Mouse (Mus musculus) frontal cortex, postnatal 14 days (tissue): ENCODE results near the gene Terb2.

Source experiments
- DNase-seq, 2 experiments: peaks; one replicate each; pipeline ENCODE4 v3.0.0; 2022; ENCODE audit warnings: low spot score in 2 of 2

Terb2 gene

GRCm38 (mm10) chr2:122186106-122186505 is at the start of gene Terb2, which contains the start of gene Patl2:
Gene Terb2, plus strand, starts transcription at chr2:122186272.
Gene Patl2, minus strand, starts transcription at chr2:122186189.
- DNase-seq: no peak

DNA sequence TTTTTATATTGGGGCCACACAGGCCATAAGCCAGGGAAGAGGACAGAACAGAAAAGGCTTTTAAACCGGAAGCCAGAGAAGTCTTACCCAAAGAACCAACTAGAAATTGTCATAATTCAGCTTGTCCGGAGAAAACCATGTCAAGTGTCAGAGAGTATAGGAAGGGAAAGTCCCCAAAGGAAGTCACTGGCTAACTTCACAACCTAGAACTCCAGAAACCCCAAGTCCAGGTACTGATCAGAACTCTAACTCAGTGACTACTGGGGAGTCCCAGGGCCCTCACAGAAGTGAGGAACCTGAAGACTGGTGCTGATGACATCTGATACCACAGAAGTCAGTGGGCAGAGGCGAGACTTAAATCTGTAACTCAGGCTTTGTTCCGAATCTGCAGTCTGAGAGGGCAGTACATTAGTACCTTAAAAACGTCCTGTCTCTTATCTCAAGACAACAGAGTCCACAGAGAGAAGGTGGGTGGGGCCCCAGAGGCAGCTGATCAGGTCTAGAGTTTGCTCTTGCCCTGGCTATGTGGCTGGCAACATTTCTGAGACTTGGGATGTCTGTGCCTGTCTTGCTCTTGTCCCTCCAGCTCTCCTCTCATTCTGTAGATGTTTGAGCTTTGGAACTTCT is 48.1 kb upstream of the Terb2 start:
- DNase-seq: no peak

DNA sequence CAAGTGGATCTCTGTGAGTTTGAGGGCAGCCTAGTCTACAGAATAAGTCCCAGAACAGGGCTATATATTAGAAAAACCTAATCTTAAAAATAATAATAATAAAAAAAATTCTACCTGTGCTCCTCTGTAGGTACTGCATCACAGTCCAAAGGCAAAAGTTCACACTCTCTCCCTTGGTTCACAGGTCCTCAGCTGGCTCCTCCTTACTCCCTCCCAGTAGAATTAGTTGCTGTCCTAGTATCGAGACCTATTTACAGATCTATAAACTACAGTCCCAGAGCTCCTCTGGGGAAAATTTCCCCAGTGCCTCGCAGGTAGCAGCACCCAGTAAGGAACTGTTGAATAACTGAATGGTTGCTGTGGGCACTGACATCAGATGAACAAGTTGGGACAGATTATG is 45.3 kb upstream of the Terb2 start:
- no peak for DNase-seq

- DNase-seq: no peak
These were observed 44.6 kb upstream of the Terb2 start for GRCm38 (mm10) chr2:122141332-122141967.

DNA sequence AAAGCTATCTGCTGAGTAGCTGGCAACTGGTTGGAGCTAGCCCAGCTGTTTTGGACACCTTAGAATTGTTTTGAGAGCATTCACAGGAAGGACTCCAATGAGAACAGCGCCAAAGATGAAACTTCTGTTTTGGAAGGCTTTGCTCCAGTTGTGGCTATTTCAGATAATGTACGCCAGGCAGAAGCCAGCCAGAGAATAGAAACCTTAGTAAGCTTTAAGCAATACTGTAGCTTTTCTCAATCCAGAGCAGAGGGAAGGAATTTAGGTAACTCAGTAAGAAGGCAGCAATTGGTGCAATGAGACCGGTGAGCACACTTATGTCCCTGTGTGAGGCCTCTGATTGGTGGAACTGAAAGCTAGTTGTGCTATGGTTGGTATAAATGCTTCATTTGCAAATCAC is 43.0 kb upstream of the Terb2 start:
- no peak for DNase-seq

DNA sequence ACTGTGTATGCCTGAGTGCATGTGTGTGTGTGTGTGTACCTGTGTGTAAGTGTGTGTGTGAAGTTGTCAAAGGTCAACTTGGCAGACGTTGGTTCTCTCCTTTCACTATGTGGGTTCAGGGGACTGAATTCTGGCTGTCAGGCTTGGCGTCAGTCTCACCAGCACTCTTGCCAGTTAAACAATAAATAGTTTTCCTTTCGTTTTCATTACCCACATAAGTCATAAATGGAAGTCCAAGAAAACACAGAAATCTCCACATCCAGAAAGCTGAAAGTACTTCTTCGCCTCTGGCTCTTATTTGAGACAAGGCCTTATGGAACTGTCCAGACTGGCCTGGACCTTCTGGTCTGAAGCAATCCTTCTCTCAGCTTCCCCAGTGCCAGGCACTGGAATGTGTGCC is 40.3 kb upstream of the Terb2 start:
- DNase-seq: no peak

DNA sequence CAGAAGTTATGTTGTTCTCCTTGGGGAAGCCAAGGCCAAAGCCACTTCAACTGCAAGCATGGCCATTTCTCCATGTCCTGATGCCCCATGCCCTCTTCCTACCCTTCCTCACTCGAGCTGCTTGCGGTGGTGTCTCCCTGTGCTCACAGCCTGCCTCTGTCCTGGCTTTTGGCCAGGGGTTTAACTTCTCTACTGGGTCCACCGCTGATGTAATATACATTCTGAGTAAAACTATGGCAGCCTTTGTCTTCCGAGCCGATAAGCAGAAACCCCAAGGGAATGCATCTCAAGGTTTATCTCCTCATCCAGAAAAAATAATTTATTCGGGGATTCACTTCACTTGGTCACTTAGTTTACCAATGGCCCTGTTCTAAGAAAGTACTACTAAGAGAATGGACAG is 39.4 kb upstream of the Terb2 start:
- no peak for DNase-seq

- DNase-seq: peak; percentile 83 to 88
These were observed 38.4 kb upstream of the Terb2 start, which contains the start of gene B2m for GRCm38 (mm10) chr2:122147508-122148241. Gene B2m, plus strand, starts transcription at chr2:122147686.

DNA sequence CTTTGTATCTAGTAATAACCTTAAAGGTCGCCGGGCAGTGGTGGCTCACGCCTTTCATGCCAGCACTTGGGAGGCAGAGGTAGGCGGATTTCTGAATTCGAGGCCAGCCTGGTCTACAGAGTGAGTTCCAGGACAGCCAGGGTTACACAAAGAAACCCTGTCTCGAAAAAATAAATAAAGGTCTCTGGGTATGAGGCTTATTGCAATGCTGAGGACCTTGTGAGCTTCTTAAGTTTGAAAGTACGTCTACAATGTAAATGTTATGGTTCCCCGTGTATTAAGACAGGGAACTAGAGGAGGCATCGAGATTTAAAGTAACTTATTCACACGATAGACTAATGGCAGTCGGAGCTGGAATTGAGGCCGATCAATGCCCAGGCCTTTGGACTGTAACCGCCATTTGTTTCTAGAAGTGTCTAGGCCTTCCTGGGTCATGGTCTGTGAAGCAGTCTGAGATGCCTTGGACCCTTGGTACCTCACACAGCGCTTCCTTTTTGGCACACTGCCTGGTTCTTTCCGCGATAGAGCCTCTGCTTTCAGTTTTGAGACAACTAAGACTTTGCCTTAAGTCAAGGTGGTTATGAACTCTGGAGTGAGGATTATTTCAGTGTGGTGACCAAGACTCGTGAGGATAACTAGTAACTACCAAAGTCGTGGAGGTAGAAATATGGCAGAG is 37.7 kb upstream of the Terb2 start:
- DNase-seq: peak in 1 of 2 experiments; percentile 25

DNA sequence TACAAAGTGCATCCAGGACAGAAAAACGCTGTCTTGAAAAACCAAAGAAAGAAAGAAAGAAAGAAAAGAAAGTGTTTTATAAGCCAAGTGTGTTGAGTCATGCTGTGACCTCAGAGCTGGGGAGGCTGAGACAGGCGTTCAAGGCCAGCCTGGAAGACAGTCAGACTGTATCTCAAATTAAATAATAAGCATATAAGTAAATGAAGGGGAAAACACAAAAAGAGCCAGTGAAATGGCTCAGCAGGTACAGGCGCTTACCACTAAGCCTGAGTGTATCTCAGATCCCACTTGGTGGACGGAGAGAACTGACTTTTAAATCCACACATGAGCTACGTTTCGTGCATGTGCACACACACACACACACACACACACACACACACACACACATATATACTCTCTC is 36.8 kb upstream of the Terb2 start:
- DNase-seq: no peak

GRCm38 (mm10) chr2:122149716-122150115 is 36.4 kb upstream of the Terb2 start:
- DNase-seq: no peak

DNA sequence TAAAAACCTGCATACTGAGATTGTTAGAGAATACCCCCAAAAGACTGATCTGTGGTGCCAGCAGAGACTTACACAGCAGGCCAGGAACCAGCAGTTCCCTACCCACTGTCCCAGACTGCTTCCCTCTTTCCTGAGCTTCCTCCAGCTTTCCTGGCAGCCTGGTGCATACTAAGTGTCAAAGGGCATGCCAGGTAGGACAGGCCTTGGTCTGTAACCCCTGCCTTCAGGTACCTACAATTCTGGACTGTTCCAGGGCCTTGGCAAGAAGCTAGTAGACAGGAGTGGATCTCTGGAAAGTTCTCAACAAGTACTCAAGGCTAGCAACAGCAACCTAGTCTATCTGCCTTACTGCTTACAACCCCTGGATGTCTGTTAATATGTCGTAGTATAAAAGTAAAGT is 34.9 kb upstream of the Terb2 start:
- no peak for DNase-seq

GRCm38 (mm10) chr2:122152850-122153249 is 33.2 kb upstream of the Terb2 start:
- DNase-seq: no peak

DNA sequence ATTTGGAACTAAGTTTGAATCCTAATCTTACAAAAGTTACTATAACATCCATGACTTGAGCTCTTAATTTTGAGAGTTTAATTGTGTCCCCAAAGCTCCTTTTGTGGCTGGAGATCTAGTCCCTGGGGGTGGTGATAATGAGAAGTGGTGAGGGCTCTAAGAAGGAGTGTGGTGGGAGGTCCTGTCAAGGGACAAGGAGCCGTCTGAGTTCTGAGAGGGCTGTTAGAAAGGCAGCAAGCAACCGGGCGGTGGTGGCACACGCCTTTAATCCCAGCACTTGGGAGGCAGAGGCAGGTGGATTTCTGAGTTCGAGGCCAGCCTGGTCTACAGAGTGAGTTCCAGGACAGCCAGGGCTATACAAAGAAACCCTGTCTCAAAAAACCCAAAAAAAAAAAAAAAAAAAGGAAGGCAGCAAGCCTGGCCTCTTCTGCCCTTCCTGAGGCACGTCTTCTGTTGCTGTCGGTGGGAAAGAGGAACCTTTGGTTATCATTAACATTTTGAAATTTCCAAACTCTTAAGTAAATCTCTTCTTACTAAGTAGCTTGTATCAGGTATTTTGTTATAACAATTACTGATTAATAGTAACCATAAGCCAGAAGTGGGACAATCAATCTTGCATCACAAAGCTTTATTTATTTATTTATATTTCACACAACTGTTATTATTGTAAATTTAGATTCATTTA is 32.2 kb upstream of the Terb2 start:
- DNase-seq: no peak

DNA sequence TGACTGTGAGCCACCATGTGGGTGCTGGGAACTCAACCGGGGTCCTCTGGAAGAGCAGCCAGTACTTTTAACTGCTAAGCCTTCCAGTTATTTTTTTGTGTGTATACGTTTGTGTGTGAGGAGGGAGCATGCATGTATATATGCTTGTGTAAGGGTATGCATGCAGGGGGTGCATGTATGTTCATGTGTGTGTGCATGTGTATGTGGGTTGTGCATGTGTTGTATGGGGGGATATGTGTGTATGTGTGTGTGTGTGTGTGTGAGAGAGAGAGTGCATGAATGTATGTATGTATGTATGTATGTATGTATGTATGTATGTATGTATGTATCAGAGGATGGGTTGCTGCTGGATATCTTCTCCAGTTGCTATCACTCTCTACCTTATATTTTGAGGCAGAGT is 31.6 kb upstream of the Terb2 start:
- no peak for DNase-seq

DNA sequence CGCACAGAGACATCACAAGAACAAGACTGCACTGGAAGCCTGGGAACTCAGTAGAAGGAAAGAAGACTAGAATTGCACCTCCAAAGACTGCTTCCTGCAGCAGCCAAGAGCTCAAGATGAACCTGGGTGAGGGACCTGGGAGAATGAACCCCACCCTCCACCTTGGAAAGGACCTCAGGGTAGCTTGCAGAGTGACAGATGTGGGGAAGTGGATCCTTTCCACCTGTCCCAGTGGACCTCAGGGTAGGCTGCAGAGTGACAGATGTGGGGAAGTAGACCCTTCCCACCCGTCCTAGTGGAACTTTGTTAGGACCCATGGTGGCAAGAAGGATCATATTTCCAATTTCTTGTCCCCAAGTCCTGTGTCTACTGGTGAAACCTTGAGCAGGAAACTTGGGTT is 30.8 kb upstream of the Terb2 start:
- DNase-seq: no peak

GRCm38 (mm10) chr2:122156051-122156700 is 29.9 kb upstream of the Terb2 start:
- no peak for DNase-seq

GRCm38 (mm10) chr2:122157561-122157960 is 28.5 kb upstream of the Terb2 start:
- no peak for DNase-seq

DNA sequence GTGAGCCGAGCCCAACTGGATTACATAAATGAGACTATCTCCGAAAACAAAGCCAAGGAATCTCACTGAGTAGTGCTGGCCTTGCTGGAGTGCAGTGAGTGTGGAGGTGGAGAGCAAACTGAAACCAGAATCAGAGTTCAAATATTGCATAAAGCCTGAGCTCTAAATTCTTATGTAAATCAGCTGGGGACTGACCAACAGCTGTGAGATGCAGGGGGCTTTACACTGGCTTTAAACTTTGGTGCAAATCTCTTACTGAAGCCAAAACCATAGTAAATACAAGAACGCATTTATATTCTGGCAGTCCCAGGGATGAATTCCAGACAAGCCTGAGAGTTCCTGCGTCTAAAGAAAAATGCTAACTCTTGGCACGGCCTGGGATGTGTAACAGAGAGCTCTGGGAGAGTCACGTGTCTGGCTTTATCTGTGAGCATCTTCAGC is 27.7 kb upstream of the Terb2 start:
- no peak for DNase-seq

DNA sequence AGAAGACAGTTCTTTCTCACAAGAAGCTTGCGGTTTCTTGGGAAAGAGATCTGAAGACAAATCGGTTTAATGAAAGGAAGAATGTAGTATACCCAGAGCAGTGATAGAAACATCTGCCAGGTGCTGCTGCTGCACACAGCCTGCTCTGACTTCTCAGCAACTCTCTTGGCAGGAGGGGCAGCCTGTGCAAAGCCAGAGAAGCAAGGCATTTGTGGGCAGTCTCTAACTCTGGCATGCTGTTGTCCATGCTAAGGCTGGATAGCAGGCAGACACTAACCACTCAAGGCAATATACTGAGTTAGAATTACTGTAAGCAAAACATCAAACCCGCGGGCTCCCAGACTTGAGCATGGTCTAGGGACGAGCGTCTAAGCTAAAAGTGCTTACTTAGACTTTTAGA is 26.4 kb upstream of the Terb2 start:
- no peak for DNase-seq

DNA sequence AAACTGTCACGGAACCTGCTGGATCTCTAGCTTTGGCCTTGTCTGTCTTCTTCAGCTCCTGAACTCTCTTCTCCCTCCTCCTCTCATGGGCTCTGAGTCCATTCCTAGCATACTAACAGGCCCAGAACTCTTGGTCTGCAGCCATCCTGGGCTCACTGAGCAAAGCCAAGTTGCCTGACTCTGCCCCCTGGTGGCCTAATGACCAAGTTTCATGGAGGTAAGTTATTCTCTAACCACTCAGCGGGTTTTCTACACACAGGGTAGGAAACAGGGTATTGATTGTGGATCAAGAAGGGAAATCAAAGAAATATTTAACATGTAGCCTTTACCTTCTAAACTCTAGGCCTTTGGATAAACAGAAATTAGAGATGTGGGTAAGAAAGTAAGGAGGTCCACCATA is 25.4 kb upstream of the Terb2 start, which contains the start of gene Trim69:
Gene Trim69, plus strand, starts transcription at position 21 of the 400 bp plus-strand sequence.
- peak; percentile 37 to 69 for DNase-seq
